Mouse (Mus musculus): ENCODE data around the gene 1700019D03Rik. TPM values are rescaled to one million over a fixed set of nuclear protein-coding genes. Genes with fewer than 3 reads are reported as not detected.

1700019D03Rik gene
- polyA plus RNA-seq, 1 experiment: 29.9 TPM

DNA sequence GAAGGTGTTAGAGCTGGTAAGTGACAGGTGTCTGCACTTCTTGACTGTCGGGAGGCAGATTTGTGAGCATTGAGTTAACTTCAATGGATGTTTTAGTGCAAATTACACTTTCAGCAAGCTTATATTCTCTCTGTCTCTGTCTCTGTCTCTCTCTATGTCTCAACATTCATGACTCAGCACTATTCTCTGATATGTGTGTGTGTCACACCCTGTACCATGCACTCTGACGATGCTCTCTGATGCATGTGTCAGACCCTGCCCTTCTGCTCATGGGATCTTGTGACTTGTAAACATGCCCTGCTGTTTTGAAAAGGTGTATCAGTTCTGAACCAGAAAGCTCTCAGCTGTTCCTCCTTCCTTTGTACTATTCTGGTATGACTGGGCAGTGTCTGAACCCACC lies 103.3 kb downstream of the 1700019D03Rik start:
- Histone ChIP-seq H3K9ac (ENCODE audit: low read depth, poor library complexity, severe bottlenecking) (no peak overlapping the region), H3K4me3 (ENCODE audit: low read depth, low read length) (no peak overlapping the region), H3K27ac (ENCODE audit: insufficient read depth, low read length) (no peak overlapping the region), H3K4me1 (ENCODE audit: control insufficient read depth, insufficient read depth, low read length) (peaks cover 3% of the 10 kb centered on the region), H3K27me3 (ENCODE audit: control insufficient read depth, insufficient read depth, low read length, poor library complexity, severe bottlenecking) (no peaks in the 10 kb centered on the region), H3K36me3 (ENCODE audit: control insufficient read depth, insufficient read depth, low read length, poor library complexity, severe bottlenecking) (no peaks in the 10 kb centered on the region; the same call in 1 of the 2 replicates), H3K9me3 (replicated peaks; ENCODE audit: control insufficient read depth, insufficient read depth, low read length, poor library complexity, severe bottlenecking) (peaks cover 4% of the 10 kb centered on the region; the same call in 1 of the 2 replicates)
- no peak for TF ChIP-seq EP300 (IDR thresholded peaks at IDR 0.05; ENCODE audit: insufficient read depth, low read depth, low read length)
- no peak for TF ChIP-seq CTCF (IDR thresholded peaks at IDR 0.05; ENCODE audit: low read depth, low read length)
- no peak for TF ChIP-seq POLR2A (IDR thresholded peaks at IDR 0.05; ENCODE audit: insufficient read depth, low read length)

DNA sequence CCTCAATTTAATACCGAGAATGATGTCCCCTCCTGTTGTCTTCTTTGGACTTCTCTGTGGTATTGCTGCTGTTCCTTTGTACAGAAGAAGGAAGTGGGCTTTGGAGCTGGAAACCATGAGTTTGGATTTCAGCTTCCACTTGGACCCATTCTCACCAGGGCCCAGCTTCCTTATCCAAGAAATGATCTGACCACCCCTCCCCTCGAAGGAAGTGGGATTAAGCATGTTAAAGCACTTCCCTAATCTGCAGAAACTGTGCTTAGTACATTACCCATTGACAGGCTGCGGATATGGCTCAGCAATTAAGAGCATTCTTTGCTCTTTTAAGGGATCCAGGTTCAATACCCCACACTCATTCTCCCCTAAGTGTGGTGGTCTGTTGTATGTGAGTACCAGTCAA lies 110.2 kb downstream of the 1700019D03Rik start:
- TF ChIP-seq EP300 (IDR thresholded peaks at IDR 0.05; ENCODE audit: insufficient read depth, low read depth, low read length): no peak
- TF ChIP-seq POLR2A (IDR thresholded peaks at IDR 0.05; ENCODE audit: insufficient read depth, low read length): no peak
- Histone ChIP-seq H3K9ac (ENCODE audit: low read depth, poor library complexity, severe bottlenecking) (no peak overlapping the region), H3K9me3 (replicated peaks; ENCODE audit: control insufficient read depth, insufficient read depth, low read length, poor library complexity, severe bottlenecking) (no peaks in the 10 kb centered on the region), H3K4me1 (ENCODE audit: control insufficient read depth, insufficient read depth, low read length) (no peaks in the 10 kb centered on the region), H3K27me3 (ENCODE audit: control insufficient read depth, insufficient read depth, low read length, poor library complexity, severe bottlenecking) (no peaks in the 10 kb centered on the region), H3K27ac (ENCODE audit: insufficient read depth, low read length) (no peak overlapping the region), H3K36me3 (ENCODE audit: control insufficient read depth, insufficient read depth, low read length, poor library complexity, severe bottlenecking) (no peaks in the 10 kb centered on the region), H3K4me3 (ENCODE audit: low read depth, low read length) (no peak overlapping the region)

DNA sequence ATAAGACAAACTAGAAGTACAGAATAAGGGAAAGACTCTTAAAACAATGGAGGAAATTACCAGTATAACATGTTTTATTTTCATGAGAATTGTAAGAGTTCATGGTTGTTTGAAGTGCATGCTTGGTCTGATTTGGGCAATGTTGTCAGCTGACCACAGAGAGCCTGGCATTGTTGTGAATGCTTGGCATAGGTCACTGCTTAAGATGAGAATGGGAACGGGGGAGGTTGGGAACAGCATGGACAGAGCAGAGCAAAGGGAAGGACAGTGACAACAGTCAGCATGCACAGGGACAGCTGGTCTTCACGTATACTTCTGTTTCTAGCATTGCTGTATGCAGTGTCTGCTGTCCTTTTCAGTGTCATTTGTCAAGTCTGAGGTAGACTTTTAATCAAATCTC lies 135.8 kb downstream of the 1700019D03Rik start:
- no peaks in the 10 kb centered on the region for H3K27me3 ChIP-seq (ENCODE audit: control insufficient read depth, insufficient read depth, low read length, poor library complexity, severe bottlenecking)
- H3K4me3 ChIP-seq (ENCODE audit: low read depth, low read length): no peak overlapping the region
- no peaks in the 10 kb centered on the region for H3K36me3 ChIP-seq (ENCODE audit: control insufficient read depth, insufficient read depth, low read length, poor library complexity, severe bottlenecking)
- H3K27ac ChIP-seq (ENCODE audit: insufficient read depth, low read length): no peak overlapping the region
- TF ChIP-seq EP300 (IDR thresholded peaks at IDR 0.05; ENCODE audit: insufficient read depth, low read depth, low read length) (no peak), CTCF (IDR thresholded peaks at IDR 0.05; ENCODE audit: low read depth, low read length) (no peak), POLR2A (IDR thresholded peaks at IDR 0.05; ENCODE audit: insufficient read depth, low read length) (no peak)
- H3K4me1 ChIP-seq (ENCODE audit: control insufficient read depth, insufficient read depth, low read length): no peaks in the 10 kb centered on the region
- H3K9me3 ChIP-seq (replicated peaks; ENCODE audit: control insufficient read depth, insufficient read depth, low read length, poor library complexity, severe bottlenecking): no peaks in the 10 kb centered on the region
- no peak overlapping the region for H3K9ac ChIP-seq (ENCODE audit: low read depth, poor library complexity, severe bottlenecking)

Other genes starting within 250 kb of the 1700019D03Rik start
- 5.7 and 7.7 TPM in 2 replicates for gene Inpp1, start 202.5 kb downstream of the 1700019D03Rik start, polyA plus RNA-seq (2011; ENCODE audit: insufficient read depth, insufficient read length, low read depth, missing spikeins)
- 22.6 and 26.3 TPM in 2 replicates for gene Hibch, start 175.2 kb downstream of the 1700019D03Rik start, polyA plus RNA-seq (2011; ENCODE audit: insufficient read depth, insufficient read length, low read depth, missing spikeins)
- not detected in 2 replicates for gene Mstn, start 41.5 kb upstream of the 1700019D03Rik start, polyA plus RNA-seq (2011; ENCODE audit: insufficient read depth, insufficient read length, low read depth, missing spikeins)
- 4.0 and 4.8 TPM in 2 replicates for gene 1700019A02Rik, start 167.5 kb upstream of the 1700019D03Rik start, polyA plus RNA-seq (2011; ENCODE audit: insufficient read depth, insufficient read length, low read depth, missing spikeins)

All from ES-Bruce4 (cell line).